Mouse (Mus musculus) embryo, embryonic 11.5 days (tissue): ENCODE measurements around the gene Gm14214.

Experiments
- DNase-seq: peaks from one replicate; pipeline ENCODE4 v3.0.0-alpha.2; 2012; ENCODE audit warnings: low read depth, low spot score

Gm14214 gene

DNA sequence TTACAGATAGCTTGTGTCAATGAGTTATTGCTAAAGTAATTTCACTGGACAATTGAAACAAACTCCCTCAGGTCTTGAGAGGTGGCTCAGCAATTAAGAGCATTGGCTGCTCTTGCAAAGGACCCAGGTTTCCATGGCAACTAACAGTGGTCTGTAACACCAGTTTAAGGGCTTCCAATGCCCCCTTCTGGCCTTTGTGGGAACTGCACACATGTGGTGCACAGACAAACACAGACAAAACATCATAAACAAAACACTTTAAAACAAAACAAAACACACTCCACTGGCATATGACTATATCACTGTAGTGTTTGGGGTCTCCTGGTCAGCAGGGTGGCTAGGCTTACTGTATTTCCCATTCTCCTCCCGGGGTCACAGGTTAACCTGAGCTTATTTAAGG, 4.2 kb upstream of the Gm14214 start:
- DNase-seq: peak; percentile 22

DNA sequence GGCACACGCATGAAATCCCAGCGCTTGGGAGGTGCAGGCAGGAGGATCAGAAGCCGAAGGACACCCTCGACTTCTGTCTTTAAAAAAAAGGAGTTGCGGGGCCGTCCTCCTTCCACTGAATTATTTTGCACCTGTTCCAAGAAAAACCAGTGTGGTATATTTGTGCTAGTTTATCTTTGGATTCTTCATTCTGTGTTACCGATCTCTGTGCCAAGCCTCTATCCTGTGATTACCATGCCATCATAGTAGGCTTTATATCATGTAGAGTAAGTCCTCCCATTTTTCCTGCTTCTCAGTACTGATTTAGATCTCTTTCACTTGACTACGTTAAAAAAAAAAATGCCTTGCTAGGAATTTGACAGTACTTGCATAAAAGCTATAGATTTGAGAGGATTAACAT, 1.8 kb upstream of the Gm14214 start:
- no peak for DNase-seq

DNA sequence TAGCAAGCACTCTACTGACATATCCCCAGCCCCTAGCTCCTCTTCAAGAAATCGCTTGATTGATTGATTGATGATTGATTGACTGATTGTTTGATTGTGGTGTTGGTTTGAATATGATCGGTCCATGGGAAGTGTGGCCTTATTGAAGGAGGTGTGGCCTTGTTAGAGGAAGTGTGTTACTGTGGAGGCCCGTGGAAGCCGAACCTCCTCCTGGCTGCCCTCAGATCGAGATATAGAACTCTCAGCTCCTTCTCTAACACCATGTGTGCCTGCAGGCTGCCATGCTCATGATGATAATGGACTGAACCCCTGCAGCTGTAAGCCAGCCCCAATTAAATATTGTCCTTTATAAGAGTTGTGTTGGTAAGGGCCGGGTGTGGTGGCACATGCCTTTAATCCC, 2.8 kb downstream of the Gm14214 start:
- no peak for DNase-seq

DNA sequence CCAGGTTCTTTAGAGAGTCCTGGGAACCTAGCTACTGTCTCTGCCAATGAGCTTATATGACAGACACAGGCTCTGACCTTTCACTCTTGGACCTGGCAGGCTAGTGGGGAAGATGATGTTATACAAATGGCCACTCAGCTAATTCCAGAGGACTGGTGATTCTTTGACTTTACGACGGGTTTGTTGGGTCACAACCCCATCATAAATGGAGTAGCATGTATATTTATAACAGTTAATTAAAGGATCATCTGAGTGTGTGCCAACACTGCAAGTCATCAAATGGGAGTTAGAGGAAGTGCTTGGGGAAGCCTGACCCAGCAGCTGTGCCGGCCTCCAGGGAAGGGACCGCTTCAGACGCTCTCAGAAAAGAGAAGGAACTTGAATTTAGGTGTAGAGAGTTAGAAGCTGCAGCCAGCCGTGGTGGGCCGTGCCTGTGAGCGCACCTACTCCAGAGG, 4.2 kb downstream of the Gm14214 start:
- no peak for DNase-seq

DNA sequence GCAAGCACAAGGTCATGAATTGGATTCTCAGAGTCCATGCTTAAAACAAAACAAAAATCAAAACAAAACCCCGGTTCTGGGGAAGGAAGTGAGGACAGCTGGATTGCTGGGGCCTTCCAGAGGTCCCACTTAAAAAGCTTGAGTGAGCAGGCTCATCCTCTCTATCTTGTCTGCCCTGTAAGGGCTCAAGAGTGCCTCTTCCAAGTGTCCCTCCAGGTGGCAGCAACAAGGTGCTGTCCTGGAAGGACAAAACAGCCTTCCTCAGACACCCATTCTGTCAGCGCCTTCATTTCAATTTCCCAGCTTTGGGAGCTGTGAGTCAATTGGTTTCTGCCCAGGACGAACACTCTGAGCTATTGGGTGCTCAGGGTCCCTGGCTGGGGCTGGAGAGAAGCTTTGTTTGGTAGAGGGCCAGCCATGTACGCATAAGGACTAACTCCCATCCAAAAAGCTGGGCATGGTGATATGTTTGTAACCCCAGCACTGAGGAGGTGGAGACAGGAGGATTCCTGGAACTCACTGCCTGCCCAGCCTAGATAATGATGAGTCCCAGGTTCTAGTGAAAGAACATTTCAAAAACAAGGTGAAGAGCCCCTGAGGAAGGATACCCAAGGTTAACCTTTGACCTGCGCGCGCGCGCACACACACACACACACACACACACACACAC, 4.9 kb downstream of the Gm14214 start:
- no peak for DNase-seq

DNA sequence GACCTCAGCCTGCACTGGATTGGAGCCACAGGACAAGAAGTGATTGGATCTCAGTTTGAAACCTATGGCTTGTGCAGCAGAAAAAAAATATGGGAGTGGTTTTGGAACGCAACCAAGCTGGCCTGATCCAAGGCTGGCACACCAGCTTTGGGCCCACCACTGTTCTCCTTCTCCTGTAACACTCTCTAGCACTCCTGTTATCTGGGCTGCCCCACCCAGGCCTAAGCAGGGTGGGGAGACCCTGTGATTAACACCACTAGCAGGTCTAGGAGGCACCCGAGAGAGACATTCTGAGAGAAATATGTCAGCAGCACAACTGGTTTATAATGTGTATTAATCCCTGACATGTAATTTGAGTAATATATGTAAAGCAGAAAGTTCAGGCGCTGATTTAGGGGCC, 6.6 kb downstream of the Gm14214 start:
- DNase-seq: no peak

DNA sequence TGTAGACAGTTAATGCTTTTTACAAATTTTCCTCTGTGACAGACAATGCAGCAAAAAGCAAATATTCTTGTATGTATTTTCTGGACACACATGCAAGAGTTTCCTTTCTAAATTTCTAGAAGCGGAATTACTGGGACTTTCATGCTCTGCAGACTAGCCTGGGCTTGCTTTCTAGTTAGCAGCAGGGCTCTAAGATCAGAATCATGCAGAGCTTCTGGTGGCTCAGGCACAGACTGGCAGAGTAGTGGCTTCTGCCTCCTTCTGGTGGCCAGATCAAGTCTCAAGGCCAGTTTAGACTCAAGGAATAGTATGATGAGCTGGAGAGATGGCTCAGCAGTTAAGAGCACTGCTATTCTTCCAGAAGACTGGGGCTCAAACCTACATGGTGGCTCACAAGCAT, 11.4 kb downstream of the Gm14214 start:
- DNase-seq: no peak

DNA sequence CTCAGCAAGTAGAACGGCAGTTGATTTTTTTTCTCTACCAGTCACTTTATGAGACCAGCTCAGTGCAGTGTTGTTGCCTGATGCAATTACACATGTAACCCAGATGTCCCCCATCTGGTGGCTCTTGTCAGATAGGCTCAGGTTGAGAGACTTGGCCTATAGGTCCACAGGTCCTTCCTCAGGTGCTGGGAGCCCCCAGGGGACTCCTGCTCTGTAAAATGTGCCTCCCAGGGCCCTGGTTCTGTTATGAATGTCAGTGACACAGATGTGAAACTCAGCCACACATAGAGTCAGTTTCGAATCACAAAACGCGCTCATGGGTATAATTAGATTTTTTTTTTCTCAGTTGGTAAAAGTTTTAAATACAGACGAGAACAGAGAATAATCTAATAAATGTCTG, 12.1 kb downstream of the Gm14214 start:
- no peak for DNase-seq

DNA sequence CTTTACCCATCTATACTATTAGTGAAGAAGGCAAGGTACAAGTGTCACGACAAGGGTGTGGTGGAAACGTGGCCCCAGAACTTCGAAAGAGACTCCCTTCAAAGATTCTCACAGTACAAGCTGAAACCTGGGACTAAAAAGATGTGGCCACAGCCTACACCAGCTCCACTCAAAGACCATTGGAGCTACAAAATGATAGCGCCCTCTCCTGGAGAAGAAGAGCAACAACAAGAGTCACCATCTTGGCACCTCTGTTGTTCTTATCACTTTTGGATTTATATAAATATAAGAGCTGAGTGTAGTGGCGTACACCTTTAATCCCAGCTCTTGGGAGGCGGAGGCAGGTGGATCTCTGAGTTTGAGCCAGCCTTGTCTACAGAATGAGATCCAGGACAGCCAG, 14.0 kb downstream of the Gm14214 start:
- no peak for DNase-seq

DNA sequence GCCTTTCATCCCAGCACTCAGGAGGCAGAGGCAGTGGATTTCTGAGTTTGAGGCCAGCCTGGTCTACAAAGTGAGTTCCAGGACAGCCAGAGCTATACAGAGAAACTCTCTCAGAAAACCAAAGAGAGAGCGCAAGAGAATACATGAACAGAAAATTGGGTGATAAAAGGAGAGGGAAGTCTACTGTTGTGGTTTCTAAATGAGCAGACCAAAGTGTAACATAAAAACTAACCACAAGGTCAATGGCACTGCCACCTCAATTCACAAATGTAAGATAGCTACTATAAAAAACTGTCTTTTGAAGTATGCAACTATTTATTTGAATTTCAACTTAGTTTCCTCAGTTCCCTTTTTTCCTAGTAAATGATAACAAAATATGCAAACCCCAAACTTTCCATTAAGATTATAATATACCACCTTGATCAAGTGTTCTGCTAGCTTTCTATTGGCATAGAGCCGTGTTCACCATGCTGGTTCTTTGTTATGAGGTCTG, 15.7 kb downstream of the Gm14214 start:
- DNase-seq: no peak

DNA sequence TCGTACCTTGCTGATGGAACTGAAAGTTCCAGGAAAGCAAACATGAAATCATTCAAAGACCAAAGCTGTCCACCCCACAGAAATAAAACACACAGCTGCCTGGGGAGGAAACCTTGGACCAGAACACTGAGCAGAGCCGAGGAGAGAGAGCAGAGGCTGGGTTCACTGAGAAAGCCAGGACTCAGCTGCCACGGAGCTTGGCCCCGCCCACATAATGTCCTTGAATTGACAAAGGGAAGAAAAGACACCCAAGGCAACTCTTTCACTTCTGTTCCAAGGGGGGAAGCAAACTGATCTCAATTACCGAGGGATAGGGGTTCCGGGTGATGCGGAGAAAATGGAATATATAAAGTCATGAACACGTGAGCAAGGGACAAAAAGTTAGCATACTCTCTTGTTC, 17.9 kb downstream of the Gm14214 start:
- no peak for DNase-seq

DNA sequence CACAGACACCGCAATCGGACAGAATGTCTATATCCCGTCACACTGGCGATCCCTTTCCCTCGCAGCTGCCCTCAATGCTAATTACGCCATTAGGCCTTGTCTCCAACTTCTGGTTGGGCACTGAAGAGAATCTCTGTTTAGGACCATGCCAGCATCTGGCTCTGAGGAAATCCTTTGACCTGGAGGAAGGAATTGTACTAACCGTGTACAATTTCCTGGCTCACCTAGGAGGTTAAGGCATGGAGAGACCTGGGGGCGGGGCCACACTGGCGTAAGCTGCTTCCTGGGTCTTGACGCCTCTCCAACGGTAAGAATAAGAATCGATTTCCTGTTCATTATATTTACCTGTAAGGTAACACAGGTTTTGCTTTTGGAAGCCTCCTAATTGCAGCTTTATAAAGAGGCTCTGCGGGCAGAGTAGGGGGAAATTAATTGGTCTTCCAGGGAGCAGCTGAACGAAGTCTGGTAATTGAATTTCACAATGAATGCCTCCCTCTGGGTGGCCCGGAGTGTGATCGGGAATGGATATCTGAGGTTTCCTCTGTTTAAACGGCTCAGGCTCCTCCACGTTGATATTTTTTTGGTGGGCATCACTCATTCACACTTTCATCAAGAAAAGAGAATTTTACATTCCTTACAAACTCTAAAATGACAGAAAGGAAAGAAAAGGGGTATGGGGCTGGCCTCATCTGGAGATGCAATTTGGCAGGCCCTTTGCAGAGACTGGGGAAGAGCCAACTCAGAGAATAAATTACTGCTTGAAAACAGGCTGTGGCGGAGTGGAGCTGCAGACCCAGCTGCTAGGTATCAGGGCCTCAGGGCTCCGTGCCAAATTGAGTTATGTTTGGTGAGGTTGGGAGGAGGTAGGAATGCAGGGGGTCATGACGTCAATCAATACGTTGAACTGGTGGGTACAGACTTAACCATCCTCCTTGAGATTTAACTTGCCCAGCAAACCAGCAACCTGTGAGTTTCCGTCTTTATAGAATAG, 20.5 kb downstream of the Gm14214 start:
- DNase-seq: peak; percentile 37

DNA sequence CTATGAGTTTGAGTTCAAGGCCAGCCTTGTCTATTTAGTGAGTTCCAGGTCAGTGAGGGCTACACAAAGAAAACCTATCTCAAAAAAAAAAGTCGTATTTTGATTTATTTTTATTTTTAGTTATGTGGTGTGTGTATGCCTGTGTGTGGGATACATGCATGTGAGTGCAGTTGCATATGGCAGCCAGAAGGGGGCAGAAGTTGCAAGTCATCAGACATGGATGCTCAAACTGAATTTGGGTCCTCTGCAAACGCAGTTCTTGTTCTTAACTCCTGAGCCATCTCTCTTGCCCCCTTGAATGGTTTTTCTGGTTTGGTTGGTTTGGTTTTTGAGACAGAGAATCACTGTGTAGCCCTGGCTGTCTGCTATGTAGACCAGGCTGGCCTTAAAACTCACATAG, 21.4 kb downstream of the Gm14214 start:
- DNase-seq: no peak

DNA sequence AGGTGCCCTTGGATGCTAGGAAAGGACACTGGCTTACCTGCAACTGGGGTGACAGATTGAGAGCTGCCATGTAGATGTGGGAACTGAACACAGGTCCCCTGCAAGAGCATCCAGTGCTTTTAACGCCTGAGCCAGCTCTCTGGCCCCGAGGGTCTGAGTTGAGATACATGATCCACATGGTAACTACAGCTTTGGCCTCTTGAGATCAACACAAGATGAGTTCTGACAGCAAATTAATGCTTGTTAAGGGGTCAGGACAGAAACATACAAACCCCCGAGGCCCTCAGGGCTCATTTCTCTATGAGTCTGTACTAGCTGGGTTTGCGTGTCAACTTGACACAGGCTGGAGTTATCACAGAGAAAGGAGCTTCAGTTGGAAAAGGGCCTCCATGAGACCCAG, 25.9 kb downstream of the Gm14214 start:
- DNase-seq: no peak

DNA sequence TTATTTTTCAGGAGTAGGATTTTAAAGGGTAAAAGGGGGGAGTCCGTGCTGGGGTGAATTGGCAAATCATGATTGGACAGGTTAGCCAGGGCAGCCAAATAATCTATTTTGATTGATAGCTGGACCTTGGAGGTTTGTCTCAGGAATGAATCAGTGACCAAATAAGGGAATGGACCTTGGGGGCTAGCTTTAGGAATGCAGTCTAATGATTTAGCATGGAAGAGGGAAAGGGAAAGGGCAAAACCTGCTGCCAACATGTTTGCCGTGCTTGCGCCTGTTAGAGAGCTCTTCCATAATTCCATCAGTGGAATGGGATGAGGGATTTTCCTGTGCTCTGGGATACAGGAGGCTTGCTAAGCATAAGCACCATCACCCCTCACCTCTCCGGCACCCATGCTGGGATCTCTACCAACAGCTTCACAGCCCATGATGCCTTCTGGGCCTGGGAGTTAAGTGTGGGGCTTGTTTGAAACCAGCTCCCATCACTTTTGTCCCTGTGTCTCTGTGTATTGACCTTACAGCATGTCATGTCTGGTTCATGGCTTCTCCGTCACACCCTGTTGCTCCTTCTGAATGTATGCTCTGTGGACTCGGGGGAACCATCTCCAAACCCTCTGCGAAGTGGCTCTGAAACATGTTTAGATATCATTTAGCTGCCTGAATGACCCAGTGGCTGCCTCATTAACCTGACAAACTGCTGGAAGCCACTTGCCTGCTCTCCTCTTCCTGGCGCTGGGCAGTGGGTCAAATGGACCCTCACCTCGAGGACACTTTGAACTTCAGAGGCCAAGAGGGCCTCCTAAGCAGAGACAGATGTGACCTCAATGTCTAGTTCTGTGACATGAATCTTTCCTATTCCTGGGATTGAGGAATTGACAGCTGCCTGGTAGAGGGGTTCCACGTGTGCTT, 26.7 kb downstream of the Gm14214 start:
- DNase-seq: no peak

DNA sequence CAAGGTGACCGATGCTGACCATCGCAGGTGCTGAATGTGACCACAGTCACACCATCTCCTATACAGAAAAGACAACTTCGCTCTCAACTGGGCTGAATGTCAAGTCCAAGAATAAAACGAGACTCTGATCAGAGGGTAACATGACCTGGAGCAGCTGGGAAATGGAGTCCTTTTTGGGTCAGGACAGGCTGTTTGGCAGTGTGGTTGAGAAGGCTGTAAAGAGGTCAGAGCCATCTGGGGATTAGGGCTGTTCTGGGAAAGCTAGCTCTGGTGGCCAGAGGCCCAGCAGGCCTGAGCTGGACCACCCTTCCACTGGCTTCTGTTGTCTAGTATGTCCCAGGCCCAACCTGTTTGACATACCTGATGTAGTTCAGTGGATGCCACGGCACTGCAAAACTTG, 31.2 kb downstream of the Gm14214 start:
- no peak for DNase-seq

DNA sequence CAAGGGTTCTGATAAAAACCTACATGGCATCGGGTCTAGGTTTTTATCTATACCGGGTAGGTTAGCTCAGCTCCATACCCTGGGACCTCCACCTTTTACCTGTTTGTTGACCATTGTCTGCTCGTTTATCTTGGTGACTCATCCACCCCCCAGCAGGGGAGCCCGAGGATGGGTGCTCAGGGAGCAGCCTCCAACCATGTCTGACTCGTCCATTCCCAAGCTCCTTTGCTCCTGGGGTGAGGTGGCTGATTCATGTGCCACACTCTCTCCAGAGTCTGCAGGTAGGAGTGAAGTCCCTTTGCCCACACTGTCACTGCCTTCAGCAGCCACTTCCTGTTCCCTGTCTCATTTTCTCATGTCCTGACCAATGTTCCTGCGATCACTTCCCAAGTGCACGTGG, 33.8 kb downstream of the Gm14214 start:
- no peak for DNase-seq

DNA sequence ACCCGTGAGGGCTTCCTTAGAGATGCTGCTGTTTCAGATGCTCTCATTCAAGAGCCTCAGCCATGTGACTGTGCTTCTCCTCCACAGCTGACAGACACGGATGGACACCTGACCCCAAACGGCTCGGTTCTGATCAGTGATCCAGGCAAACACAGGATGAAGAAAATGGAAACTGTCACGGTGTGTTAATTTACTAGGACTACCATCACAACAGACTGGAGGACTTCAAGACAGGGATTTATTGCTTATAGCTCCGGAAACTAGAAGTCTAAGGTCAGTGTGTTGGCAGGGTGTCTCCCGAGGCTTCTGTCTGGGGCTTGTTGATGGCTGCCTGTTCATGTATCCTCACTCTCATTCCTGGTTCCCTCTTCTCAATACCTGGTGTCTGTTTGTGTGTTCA, 34.4 kb downstream of the Gm14214 start:
- no peak for DNase-seq

DNA sequence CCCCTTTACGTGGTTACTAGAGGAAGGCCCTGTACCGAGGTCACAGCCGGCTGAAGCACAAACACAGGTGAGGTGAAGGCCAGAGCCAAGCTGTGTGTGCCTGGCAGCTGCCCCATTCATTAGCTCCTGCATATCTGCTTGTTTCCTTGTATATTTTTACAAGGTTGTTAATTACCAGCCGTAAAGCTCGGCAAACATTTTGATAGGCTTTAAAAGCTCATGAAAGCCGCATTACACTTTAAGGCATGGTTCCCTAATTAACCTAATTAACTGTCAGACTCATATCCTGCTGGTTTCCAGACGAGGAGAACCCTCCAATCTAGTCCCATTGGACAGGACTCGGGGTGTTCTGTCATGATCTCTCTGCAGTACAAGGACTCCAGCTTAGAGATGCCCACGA, 34.9 kb downstream of the Gm14214 start:
- DNase-seq: no peak

DNA sequence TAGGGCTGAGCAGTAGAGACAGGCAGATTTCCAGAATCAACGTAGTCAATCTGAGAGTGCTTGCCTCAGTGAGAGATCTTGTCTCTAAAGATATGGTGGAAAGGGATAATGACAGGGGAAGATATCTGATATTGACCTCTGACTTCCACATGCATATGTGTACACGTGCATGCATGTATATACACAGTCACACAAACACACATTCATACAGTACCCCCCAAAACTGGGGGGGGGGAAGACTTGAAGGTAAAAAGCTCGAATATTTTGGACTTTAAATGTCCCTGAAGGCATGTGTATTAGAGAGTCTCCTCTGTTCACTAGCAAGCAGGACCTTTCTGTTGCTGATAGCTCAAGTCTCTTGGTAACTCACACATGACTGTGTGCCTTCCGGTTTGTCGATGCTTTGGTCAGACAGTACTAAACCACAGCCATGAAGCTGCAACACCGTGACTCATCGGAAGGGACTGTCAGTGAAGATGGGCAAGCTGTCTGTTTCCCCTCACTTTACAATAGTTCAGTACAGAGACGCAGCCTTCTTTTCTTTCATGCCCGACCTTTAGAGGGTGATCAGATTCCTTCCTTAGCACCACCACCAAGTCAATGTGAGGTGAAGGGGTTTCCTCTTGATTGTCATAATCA, 37.2 kb downstream of the Gm14214 start:
- DNase-seq: no peak

DNA sequence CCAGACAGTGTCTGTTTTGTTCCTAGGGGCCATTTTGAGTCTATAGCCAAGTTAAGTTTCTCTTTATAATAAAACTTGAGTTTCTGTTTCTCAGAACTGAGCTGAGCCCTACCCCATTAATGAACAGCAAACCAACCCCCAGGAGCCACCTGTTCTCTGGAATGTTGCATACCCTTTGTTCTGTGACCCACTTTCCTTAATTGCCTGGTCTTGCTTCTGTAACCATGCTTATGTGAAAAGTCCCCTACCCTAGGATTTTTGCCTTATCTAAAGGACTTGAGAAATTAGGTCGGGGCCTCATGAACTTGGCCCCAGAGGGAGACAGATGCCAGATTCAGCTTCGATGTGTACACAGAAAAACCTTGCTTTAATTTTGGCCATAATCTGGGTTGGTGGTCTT, 37.9 kb downstream of the Gm14214 start:
- DNase-seq: no peak
